Mouse (Mus musculus): ENCODE measurements around the gene Relt. TPM values are rescaled to one million over a fixed set of nuclear protein-coding genes. Genes with fewer than 3 reads are reported as not detected.

The Relt gene
- polyA plus RNA-seq, 2 experiments, result 3.2 to 8.5 TPM

DNA sequence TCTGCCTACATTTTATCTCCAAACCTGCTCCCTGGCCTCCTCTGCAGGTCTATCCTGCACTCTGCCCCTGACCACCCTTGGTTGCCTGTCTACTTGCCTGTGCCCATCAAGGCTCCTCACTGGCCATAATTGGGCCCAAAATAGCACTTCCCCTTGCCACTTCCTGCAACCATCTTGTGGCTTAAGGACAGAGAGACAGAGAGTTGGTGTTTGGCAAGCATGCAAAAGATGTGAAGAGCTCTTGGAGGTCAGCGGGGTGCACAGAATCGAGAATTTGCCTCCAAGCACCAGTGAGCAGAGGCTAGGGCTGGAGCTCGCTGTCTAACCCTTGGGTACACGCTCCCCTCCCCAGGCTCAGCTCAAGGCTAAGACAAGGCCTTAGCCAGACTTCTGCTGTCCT is 5.3 kb upstream of the Relt start:
- no peak for TF ChIP-seq POLR2A (IDR thresholded peaks at IDR 0.05; ENCODE audit: borderline replicate concordance, extremely low read depth, insufficient read depth, insufficient read length)
- Histone ChIP-seq H3K36me3 (ENCODE audit: control insufficient read depth, insufficient read depth, low read length) (peaks cover 28% of the 10 kb centered on the region), H3K4me1 (ENCODE audit: control insufficient read depth, insufficient read depth, low read length) (no peaks in the 10 kb centered on the region), H3K27me3 (ENCODE audit: control insufficient read depth, insufficient read depth, low read length) (no peaks in the 10 kb centered on the region), H3K4me3 (replicated peaks; ENCODE audit: low read length) (no peak overlapping the region), H3K27ac (replicated peaks; ENCODE audit: low read depth, low read length) (no peak overlapping the region), H3K9ac (ENCODE audit: low read depth, low read length, severe bottlenecking) (no peak overlapping the region), H3K4me2 (replicated peaks; ENCODE audit: low read depth, low read length, severe bottlenecking) (no peak overlapping the region), H3K9me3 (ENCODE audit: control insufficient read depth, low read length) (no peaks in the 10 kb centered on the region)
- DNase-seq (ENCODE audit: low spot score) (no peak), ATAC-seq (ENCODE audit: low FRiP score, low read depth) (no peak)
- WGBS, result 80% methylated on average over 4 of the region's 4 CpGs

GRCm38 (mm10) chr7:100867561-100867960 is 4.3 kb upstream of the Relt start:
- Histone ChIP-seq H3K27ac (replicated peaks; ENCODE audit: low read depth, low read length) (no peak overlapping the region), H3K9me3 (ENCODE audit: control insufficient read depth, low read length) (no peaks in the 10 kb centered on the region), H3K9ac (ENCODE audit: low read depth, low read length, severe bottlenecking) (0 out of 2 replicates have a peak overlapping the region, but pooled peaks have one; percentile 2), H3K4me3 (replicated peaks; ENCODE audit: low read length) (no peak overlapping the region), H3K4me1 (ENCODE audit: control insufficient read depth, insufficient read depth, low read length) (0 out of 2 replicates have a peak, but pooled peaks cover 2% of the 10 kb centered on the region), H3K27me3 (ENCODE audit: control insufficient read depth, insufficient read depth, low read length) (no peaks in the 10 kb centered on the region), H3K4me2 (replicated peaks; ENCODE audit: low read depth, low read length, severe bottlenecking) (no peak overlapping the region), H3K36me3 (ENCODE audit: control insufficient read depth, insufficient read depth, low read length) (peaks cover 18% of the 10 kb centered on the region)
- 44% methylated on average over 2 of the region's 2 CpGs for WGBS
- no peak for DNase-seq (ENCODE audit: low spot score)
- ATAC-seq (ENCODE audit: low FRiP score, low read depth), result no peak
- no peak for TF ChIP-seq POLR2A (IDR thresholded peaks at IDR 0.05; ENCODE audit: borderline replicate concordance, extremely low read depth, insufficient read depth, insufficient read length)

GRCm38 (mm10) chr7:100866675-100867074 is 3.4 kb upstream of the Relt start:
- Histone ChIP-seq H3K36me3 (ENCODE audit: control insufficient read depth, insufficient read depth, low read length) (peaks cover 10% of the 10 kb centered on the region), H3K27me3 (ENCODE audit: control insufficient read depth, insufficient read depth, low read length) (no peaks in the 10 kb centered on the region), H3K27ac (replicated peaks; ENCODE audit: low read depth, low read length) (no peak overlapping the region), H3K4me2 (replicated peaks; ENCODE audit: low read depth, low read length, severe bottlenecking) (no peak overlapping the region), H3K9ac (ENCODE audit: low read depth, low read length, severe bottlenecking) (no peak overlapping the region), H3K9me3 (ENCODE audit: control insufficient read depth, low read length) (no peaks in the 10 kb centered on the region), H3K4me3 (replicated peaks; ENCODE audit: low read length) (no peak overlapping the region), H3K4me1 (ENCODE audit: control insufficient read depth, insufficient read depth, low read length) (0 out of 2 replicates have a peak, but pooled peaks cover 2% of the 10 kb centered on the region)
- WGBS, result 12% methylated on average over 3 of the region's 3 CpGs
- no peak for ATAC-seq (ENCODE audit: low FRiP score, low read depth)
- peak; percentile 79 for DNase-seq (ENCODE audit: low spot score)
- no peak for TF ChIP-seq POLR2A (IDR thresholded peaks at IDR 0.05; ENCODE audit: borderline replicate concordance, extremely low read depth, insufficient read depth, insufficient read length)

DNA sequence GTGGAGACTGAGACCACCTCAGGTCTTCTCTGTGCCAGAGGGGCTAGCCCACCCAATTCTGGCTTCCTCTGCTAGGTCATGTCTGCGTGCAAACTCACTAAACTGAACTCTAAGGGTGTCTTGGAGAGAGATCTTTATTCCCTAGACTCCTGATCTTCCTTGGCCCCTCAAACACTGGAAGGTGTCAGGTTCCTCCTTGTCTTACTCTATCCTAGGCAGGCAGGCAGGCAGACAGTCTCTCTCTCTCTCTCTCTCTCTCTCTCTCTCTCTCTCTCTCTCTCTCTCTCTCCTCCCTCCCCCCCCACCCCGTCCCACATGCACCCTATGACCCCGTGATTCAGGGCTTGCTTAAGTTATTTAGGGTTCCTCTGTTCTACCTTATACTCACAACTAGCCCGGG is 893 bp downstream of the Relt start:
- no peak for DNase-seq (ENCODE audit: low spot score)
- no peak overlapping the region; the same call in 1 of the 2 replicates for H3K27ac ChIP-seq (replicated peaks; ENCODE audit: low read depth, low read length)
- peak overlapping the region; percentile 80 for H3K4me3 ChIP-seq (replicated peaks; ENCODE audit: low read length)
- H3K27me3 ChIP-seq (ENCODE audit: control insufficient read depth, insufficient read depth, low read length), result no peaks in the 10 kb centered on the region
- H3K9me3 ChIP-seq (ENCODE audit: control insufficient read depth, low read length), result no peaks in the 10 kb centered on the region
- no peaks in the 10 kb centered on the region for H3K36me3 ChIP-seq (ENCODE audit: control insufficient read depth, insufficient read depth, low read length)
- H3K4me1 ChIP-seq (ENCODE audit: control insufficient read depth, insufficient read depth, low read length), result peaks cover 7% of the 10 kb centered on the region; the same call in 1 of the 2 replicates
- no peak for TF ChIP-seq POLR2A (IDR thresholded peaks at IDR 0.05; ENCODE audit: borderline replicate concordance, extremely low read depth, insufficient read depth, insufficient read length)
- ATAC-seq (ENCODE audit: low FRiP score, low read depth), result no peak
- peak overlapping the region; percentile 70 for H3K9ac ChIP-seq (ENCODE audit: low read depth, low read length, severe bottlenecking)
- peak overlapping the region; percentile 95 for H3K4me2 ChIP-seq (replicated peaks; ENCODE audit: low read depth, low read length, severe bottlenecking)
- 7% methylated on average over 4 of the region's 4 CpGs for WGBS

GRCm38 (mm10) chr7:100861209-100861608 is 2.0 kb downstream of the Relt start:
- no peaks in the 10 kb centered on the region for H3K9me3 ChIP-seq (ENCODE audit: control insufficient read depth, low read length)
- H3K9ac ChIP-seq (ENCODE audit: low read depth, low read length, severe bottlenecking), result no peak overlapping the region
- H3K36me3 ChIP-seq (ENCODE audit: control insufficient read depth, insufficient read depth, low read length), result no peaks in the 10 kb centered on the region
- ATAC-seq (ENCODE audit: low FRiP score, low read depth) (no peak), DNase-seq (ENCODE audit: low spot score) (no peak)
- WGBS, result 91% methylated on average over 4 of the region's 5 CpGs
- no peaks in the 10 kb centered on the region for H3K27me3 ChIP-seq (ENCODE audit: control insufficient read depth, insufficient read depth, low read length)
- H3K4me2 ChIP-seq (replicated peaks; ENCODE audit: low read depth, low read length, severe bottlenecking), result no peak overlapping the region
- TF ChIP-seq POLR2A (IDR thresholded peaks at IDR 0.05; ENCODE audit: borderline replicate concordance, extremely low read depth, insufficient read depth, insufficient read length), result no peak
- no peak overlapping the region for H3K27ac ChIP-seq (replicated peaks; ENCODE audit: low read depth, low read length)
- peaks cover 11% of the 10 kb centered on the region; the same call in 1 of the 2 replicates for H3K4me1 ChIP-seq (ENCODE audit: control insufficient read depth, insufficient read depth, low read length)
- no peak overlapping the region for H3K4me3 ChIP-seq (replicated peaks; ENCODE audit: low read length)

DNA sequence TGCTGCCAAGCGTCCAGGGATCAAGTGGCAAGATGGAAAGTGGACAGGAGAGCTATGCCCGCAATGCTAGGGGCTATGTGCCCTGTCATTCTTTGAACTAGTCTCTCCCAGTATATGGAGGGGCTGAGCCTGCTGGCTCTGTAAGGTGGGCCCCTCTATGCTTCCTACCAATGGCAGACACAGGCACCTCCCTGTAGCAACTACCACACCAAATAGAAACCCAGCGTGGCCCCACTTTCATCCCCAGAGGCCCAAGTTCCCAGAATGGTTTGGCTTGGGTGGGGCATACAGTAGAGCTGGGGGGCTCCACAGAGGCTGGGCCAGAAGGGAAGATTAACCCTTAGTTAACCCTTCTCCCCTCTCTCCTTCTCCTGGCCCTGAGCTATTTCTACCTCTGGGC is 2.8 kb downstream of the Relt start:
- Histone ChIP-seq H3K9me3 (ENCODE audit: control insufficient read depth, low read length) (no peaks in the 10 kb centered on the region), H3K4me2 (replicated peaks; ENCODE audit: low read depth, low read length, severe bottlenecking) (no peak overlapping the region), H3K27ac (replicated peaks; ENCODE audit: low read depth, low read length) (no peak overlapping the region), H3K9ac (ENCODE audit: low read depth, low read length, severe bottlenecking) (no peak overlapping the region), H3K4me1 (ENCODE audit: control insufficient read depth, insufficient read depth, low read length) (peaks cover 18% of the 10 kb centered on the region), H3K36me3 (ENCODE audit: control insufficient read depth, insufficient read depth, low read length) (no peaks in the 10 kb centered on the region), H3K27me3 (ENCODE audit: control insufficient read depth, insufficient read depth, low read length) (no peaks in the 10 kb centered on the region), H3K4me3 (replicated peaks; ENCODE audit: low read length) (no peak overlapping the region)
- no peak for DNase-seq (ENCODE audit: low spot score)
- TF ChIP-seq POLR2A (IDR thresholded peaks at IDR 0.05; ENCODE audit: borderline replicate concordance, extremely low read depth, insufficient read depth, insufficient read length), result no peak
- ATAC-seq (ENCODE audit: low FRiP score, low read depth), result no peak
- WGBS, result 69% methylated on average over 3 of the region's 3 CpGs
